Mouse (Mus musculus): ENCODE data around the gene Borcs8.

Borcs8 gene

DNA sequence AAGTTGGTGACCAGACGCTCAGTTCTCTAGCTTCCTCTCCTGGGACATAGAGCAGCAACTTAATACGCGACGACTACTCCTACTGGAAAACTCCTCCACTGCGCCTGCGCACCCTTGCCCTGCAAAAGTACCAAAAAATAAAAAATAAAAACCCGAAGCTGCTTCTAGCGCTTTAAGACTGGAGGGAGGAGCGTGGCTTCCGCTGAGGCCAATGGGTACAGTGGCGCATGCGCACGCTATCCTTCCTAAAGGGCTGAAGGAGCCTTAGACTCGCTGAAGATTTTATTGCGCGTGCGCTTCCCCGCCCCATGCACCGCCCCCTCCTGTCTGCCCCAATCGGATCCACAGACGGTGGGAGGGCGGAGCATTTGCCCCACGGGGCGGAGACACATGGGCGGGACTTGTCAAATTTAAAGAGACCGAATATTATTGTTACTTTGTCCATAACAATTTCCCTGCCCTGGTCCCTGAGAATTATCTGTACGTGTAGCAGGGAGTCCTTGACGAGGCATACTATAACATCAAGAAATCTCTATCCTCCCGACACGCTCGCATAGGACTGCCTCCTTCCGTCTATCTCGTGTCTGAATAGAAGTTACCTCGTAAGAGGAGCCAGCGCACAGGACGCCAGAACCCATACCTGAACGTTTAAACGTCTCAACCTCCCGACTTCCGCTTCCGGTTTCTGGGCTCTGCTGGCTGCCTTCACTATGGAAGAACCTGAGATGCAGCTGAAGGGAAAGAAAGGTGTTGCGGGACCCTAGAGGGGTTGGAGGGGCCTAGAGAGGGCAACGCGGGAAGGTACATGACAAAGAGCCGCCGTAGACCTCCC is at the start of gene Borcs8, which contains the start of the genes Rfxank and Mef2b:
Gene Borcs8, plus strand, starts transcription at position 474 of the 832 bp plus-strand sequence.
Gene Rfxank, minus strand, starts transcription at position 129 of the 832 bp plus-strand sequence.
Gene Mef2b, plus strand, starts transcription at position 686 of the 832 bp plus-strand sequence.
- peak; percentile 97 to 99 for DNase-seq (ENCODE audit: low spot score in 2 of 2)

DNA sequence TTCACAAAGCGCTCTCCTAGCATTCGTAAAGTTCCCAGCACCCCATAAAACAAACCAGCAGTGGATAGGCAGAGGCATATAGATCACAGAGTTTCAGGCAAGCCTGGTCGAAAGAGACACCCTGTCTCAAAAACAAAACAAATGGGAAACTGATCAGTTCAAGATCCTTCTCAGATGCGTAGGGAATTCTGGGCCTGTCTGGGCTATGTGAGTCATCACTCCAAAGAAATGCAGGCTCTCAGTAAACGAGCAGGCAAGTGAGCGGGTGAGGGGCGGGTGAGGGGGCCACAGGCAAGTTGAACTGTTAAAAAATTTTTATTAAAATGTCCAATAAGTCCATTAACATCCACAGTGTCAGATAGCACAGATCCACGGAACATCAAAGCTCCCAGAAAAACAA is 46.5 kb upstream of the Borcs8 start:
- no peak for DNase-seq (ENCODE audit: low spot score in 2 of 2)

DNA sequence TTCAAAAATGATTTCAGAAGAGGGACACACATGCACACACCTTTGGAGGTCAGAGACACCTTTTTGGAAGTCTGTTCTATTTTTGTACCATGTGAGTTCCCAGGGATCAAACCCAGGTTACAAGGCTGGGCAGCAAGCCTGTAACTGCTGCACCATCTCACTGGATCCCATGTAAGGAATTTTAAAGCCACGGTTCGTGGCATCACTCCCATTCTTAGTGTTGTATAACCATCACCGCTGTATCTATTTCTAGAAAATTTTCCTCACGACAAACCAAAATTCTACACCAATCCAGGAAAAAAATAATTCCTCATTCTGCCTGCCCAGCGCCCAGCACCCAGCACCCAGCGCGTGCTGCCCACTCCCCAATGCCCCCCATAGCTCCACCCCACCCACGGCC is 40.0 kb upstream of the Borcs8 start:
- DNase-seq (ENCODE audit: low spot score in 2 of 2) = peak in 1 of 2 experiments; percentile 65

- DNase-seq (ENCODE audit: low spot score in 2 of 2) = no peak
Measured at GRCm38 (mm10) chr8:70100241-70100640, 39.1 kb upstream of the Borcs8 start.

- DNase-seq (ENCODE audit: low spot score in 2 of 2) = no peak
Measured at GRCm38 (mm10) chr8:70104506-70104905, 34.8 kb upstream of the Borcs8 start.

DNA sequence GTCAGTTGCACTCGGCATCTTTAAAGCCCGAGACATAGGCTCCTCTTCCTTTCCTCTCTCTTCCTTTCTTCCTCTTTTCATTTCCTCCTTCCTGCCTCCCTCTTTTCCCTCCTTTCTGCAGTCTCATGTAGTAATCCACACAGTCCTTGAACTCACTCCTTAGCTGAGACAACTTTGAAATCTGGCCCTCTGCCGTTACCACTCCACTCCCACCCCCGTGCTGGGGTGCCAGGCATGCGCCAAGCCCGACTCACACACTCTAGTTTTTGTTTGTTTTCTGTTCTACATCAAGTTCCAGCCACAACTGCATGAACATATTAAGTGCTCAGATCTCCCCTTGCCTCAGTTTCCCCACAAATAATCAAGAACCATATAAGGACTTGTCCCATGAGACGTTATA is 34.4 kb upstream of the Borcs8 start:
- no peak for DNase-seq (ENCODE audit: low spot score in 2 of 2)

- no peak for DNase-seq (ENCODE audit: low spot score in 2 of 2)
Measured at GRCm38 (mm10) chr8:70110451-70110850, 28.8 kb upstream of the Borcs8 start.

DNA sequence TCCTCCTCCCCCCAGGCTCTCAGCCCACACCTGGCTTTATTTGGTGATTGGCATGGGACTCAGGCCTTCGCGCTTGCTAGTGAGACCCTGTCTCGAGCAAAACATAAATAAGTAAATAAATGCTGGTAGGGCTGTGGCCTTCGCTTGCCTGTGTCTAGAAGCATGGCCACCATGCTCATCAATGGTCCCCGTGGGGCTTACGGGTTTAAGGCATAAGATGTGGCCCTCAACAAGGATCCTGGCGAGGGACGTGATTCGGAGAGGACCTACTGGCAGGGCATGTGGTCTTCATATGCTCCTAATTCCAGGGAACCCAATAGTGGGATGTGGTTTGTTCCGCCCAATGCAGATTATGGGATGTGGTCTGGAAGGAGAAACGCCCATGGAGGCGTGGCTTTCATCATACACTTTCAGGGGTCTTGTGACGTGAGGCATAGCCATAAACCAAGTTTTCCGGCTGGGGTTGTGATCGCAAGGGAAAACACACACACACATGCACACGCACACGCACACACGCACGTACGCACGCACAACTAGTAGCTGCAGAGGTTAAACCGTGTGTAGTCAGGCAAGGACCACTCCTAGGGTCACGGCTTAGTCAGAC is 28.0 kb upstream of the Borcs8 start:
- DNase-seq (ENCODE audit: low spot score in 2 of 2) = no peak

DNA sequence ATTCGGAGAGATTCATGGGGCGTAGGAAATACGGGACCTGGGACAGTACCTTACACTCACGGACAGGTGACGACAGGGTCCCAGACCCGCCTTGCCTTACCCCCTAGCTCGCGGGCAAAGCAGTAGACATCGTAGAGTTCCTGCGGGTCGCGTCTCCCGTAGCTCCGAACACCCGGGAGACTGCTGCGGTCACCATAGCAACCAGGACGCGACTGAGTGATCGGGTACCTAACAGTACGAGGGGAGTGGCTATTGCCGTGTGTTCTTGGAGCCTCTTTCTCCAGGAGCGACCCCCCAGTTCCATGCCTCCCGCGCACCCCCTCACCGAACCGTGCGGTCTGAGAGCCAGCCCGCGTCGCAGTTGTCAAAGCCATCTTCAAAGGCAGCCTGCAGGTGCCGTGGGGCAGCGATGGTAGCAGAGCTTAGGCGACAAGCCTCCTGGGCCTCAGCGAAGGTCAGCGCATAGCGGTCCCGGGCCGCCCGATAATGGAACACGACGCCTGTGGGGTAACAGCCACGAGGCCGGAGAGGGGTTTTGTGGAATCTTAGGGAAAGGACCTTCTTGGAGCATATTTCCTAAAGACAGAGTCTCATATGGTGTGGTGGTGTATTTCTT is 26.8 kb upstream of the Borcs8 start:
- peak in 1 of 2 experiments; percentile 33 for DNase-seq (ENCODE audit: low spot score in 2 of 2)

GRCm38 (mm10) chr8:70114488-70114887 is 24.8 kb upstream of the Borcs8 start:
- no peak for DNase-seq (ENCODE audit: low spot score in 2 of 2)

- no peak for DNase-seq (ENCODE audit: low spot score in 2 of 2)
Measured at GRCm38 (mm10) chr8:70114892-70115291, 24.4 kb upstream of the Borcs8 start.

DNA sequence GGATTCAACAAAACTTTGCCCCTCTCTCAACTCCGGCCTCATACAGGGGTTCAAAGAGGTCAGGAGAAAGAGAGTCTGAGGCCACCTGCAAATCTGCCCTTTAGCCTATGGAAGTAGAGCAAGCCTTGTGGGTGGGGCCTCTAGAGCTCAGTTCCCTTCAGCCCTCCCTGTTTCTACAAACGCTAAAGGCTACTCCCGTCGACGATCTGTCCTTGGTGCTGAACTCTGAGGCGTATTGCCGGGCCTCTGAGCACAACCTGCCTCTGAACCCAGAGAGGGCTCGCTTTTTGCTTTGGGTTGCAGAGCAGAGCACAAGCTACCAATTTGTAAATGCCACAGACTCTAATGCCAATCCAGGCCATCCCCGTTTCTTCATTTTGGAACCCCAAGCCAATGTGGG is 21.7 kb upstream of the Borcs8 start:
- DNase-seq (ENCODE audit: low spot score in 2 of 2) = no peak

GRCm38 (mm10) chr8:70118726-70119700 is 20.3 kb upstream of the Borcs8 start:
- DNase-seq (ENCODE audit: low spot score in 2 of 2) = peak; percentile 78 to 79

- peak; percentile 92 to 94 for DNase-seq (ENCODE audit: low spot score in 2 of 2)
Measured at GRCm38 (mm10) chr8:70120667-70121066, 18.6 kb upstream of the Borcs8 start, which contains the start of gene Ncan. Gene Ncan (minus strand): TSS chr8:70120873.

GRCm38 (mm10) chr8:70122863-70123262 is 16.4 kb upstream of the Borcs8 start:
- no peak for DNase-seq (ENCODE audit: low spot score in 2 of 2)

- DNase-seq (ENCODE audit: low spot score in 2 of 2) = peak; percentile 45 to 54
Measured at GRCm38 (mm10) chr8:70124992-70125391, 14.3 kb upstream of the Borcs8 start.

GRCm38 (mm10) chr8:70128435-70128834 is 10.9 kb upstream of the Borcs8 start:
- peak; percentile 57 to 60 for DNase-seq (ENCODE audit: low spot score in 2 of 2)

DNA sequence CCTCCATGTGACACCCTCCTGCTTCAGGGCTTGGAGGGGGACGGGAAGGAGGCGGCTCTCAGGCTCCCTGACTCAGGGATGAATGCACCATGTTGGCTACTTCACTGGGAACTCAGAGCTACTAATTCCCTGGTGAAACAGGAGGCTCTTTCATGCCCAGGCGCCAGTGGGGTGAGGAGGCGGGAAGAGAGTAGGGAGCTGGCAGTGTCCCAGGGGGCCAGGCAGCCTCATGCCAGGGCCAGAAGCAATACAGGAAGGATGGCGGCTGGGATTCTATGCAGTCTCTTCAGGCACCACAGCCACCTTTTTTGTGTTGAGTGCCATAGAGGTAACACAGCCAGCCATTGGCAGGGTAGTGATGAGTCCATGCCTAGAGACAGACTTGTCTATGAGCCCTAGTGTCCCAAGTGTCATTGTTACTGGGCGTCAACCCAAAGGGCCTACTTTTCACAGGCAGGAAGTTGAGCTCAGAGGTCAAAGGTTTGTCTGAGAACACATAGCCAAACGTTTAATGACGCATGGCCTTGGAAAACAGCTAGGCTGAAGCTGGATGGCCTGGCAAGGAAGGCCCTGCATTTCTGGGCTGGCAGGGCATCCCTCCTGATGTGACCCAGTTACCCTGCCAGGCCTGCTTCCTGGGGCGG is 9.9 kb upstream of the Borcs8 start:
- peak; percentile 51 to 67 for DNase-seq (ENCODE audit: low spot score in 2 of 2)

DNA sequence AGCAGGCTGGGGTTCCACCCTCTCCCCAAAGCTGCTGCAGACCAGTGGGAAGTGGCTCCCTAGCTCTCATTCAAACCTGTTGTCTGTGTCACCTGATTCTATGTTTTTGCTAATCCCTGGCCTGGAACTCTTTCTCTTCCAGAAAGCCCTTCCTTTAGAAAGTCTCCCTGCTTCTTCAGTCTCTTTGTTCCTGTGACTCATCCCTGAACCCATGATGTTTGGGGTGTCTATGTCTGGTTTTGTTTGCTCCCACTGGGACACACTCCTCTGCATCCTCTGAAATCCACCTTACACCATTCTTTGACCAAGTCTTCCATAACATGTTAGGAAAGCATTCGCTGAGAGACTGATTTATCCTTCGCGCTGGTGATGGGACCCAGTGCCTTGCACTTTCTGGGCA is 9.2 kb upstream of the Borcs8 start:
- no peak for DNase-seq (ENCODE audit: low spot score in 2 of 2)

- DNase-seq (ENCODE audit: low spot score in 2 of 2) = peak; percentile 79
Measured at GRCm38 (mm10) chr8:70131166-70131883, 8.0 kb upstream of the Borcs8 start, which contains the start of gene Nr2c2ap. Gene Nr2c2ap (plus strand): TSS chr8:70131333.
